Mouse (Mus musculus): Measurements from ENCODE around the gene Eprs.

DNA sequence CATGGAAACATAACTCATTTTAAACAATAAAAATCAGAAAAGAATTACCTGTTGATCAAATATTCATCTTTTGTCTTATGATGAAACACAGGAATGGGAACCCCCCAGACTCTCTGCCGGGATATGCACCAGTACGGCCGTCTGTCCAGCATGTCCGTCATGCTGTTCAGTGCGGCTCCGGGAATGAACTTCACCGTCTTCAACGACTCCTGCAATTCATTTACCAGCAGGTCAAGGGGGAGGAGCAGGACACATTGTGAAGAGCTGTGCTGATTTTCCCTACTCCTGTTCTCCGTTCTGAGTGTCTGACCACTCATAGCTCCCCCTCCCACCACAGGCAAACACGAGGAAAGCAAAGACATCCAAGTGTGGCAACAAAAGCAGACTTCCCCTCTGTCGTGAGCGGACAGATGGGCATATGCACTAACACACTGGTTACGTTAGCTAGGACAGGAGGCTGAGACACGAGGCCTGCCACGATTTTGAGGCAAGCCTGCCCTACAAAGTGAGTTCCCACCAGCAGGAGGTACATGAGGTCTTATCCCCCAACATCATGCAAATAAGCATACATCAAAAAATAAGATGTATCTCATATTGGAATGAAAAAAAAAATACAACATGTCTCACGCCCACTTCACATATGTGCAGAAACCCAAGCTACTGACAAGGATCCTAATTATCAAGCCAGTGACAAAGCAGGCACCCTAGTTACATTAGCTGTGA is 46.8 kb upstream of the Eprs start:
- TF ChIP-seq CTCF (IDR thresholded peaks at IDR 0.05; ENCODE audit: insufficient read depth, low read length), result no peak
- no peak for TF ChIP-seq POLR2A (IDR thresholded peaks at IDR 0.05; ENCODE audit: borderline replicate concordance, extremely low read depth, low read depth, low read length)

Measured in lung, adult 2 months (tissue).